Mouse (Mus musculus) lung, postnatal 0 days (tissue): ENCODE measurements around the gene Rfng. TPM values are rescaled to one million over a fixed set of nuclear protein-coding genes. Genes with fewer than 3 reads are reported as not detected.
"Not testable (repeated sequence)": the region's sequence is repeated elsewhere in the genome, so short reads cannot be mapped to it uniquely, and the experiment has no call there.

Source experiments
- ATAC-seq: fragments of 200-750 bp; cut with Nextera tagmentation; 2 replicates; pipeline ENCODE4 v1.8.0; 2017; ENCODE audit warnings: moderate library complexity
- DNase-seq: peaks from one replicate; pipeline ENCODE4 v3.0.0-alpha.2; 2016; ENCODE audit warnings: low spot score
- H3K27ac ChIP-seq: fragments of 300-500 bp; sonication (generic); 2 replicates; pipeline ENCODE4 v1.5.1; 2014; ENCODE audit warnings: antibody characterized with exemption, mild to moderate bottlenecking, low read length, mixed read lengths
- H3K27me3 ChIP-seq: fragments of 300-500 bp; sonication (generic); replicated peaks from 2 replicates; pipeline ENCODE4 v1.6.1; 2014; ENCODE audit warnings: low read length, mixed read lengths; ENCODE audit not compliant: insufficient read depth
- H3K36me3 ChIP-seq: fragments of 300-500 bp; sonication (generic); 2 replicates; pipeline ENCODE4 v1.6.1; 2014; ENCODE audit warnings: low read length, mixed read lengths; ENCODE audit not compliant: insufficient read depth
- H3K4me1 ChIP-seq: fragments of 300-500 bp; sonication (generic); 2 replicates; pipeline ENCODE4 v1.6.1; 2014; ENCODE audit warnings: antibody characterized with exemption, low read depth, low read length, mixed read lengths; ENCODE audit not compliant: insufficient read depth
- H3K4me2 ChIP-seq: fragments of 300-500 bp; sonication (generic); replicated peaks from 2 replicates; pipeline ENCODE4 v1.6.1; 2014; ENCODE audit warnings: low read depth, mild to moderate bottlenecking, low read length, moderate library complexity, mixed read lengths
- H3K4me3 ChIP-seq: fragments of 300-500 bp; sonication (generic); 2 replicates; pipeline ENCODE4 v1.5.1; 2014; ENCODE audit warnings: low read depth, low read length
- H3K9ac ChIP-seq: fragments of 300-500 bp; sonication (generic); replicated peaks from 2 replicates; pipeline ENCODE4 v1.6.1; 2014; ENCODE audit warnings: low read depth, mild to moderate bottlenecking
- H3K9me3 ChIP-seq: fragments of 300-500 bp; sonication (generic); 2 replicates; pipeline ENCODE4 v1.6.1; 2016; ENCODE audit warnings: low read length, mixed read lengths
- CTCF ChIP-seq: IDR thresholded peaks from 2 replicates; pipeline ENCODE4 v1.5.1; 2016; ENCODE audit warnings: antibody characterized with exemption, mild to moderate bottlenecking
- EP300 ChIP-seq: IDR thresholded peaks from 2 replicates; pipeline ENCODE4 v1.6.1; 2016; ENCODE audit warnings: antibody characterized with exemption, mild to moderate bottlenecking, control low read depth
- WGBS: fragments of 180-500 bp; shearing (Covaris S2); extraction: QIAGEN DNeasy Blood & Tissue Kit; methylation state at CpG from one replicate; pipeline ENCODE4 v1.1.7; 2014; 5-methylcytosine and 5-hydroxymethylcytosine counted together
- polyA plus RNA-seq: library from polyadenylated mRNA; unstranded; fragments of >200 nt; fragmentation: Nextera tagmentation; extraction: Ambion mirVana; gene quantifications from 2 replicates; pipeline ENCODE4 v1.2.1, GENCODE M21; 2015

Gene Rfng
- polyA plus RNA-seq, 1 experiment from 2014 or later, result 26.4 TPM

DNA sequence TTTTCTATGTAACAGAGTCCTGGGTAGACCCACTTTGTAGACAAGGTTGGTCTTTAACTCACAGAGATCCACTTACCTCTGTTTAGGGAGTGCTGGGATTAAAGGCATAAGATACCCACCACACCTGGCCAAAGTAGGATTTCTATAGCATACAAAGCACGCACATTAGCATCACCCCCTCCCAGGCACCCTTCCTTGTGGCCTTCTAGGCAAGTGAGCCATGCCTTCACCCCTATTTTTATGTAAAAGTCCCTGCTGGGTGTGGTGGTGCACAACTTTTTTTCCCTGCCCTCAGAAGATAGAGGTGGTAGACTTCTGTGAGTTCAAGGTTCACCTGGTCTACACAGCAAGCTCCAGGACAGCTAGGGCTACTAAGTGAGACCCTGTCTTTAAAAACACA, 4.1 kb downstream of the Rfng start:
- Histone ChIP-seq H3K27ac (no peak overlapping the region), H3K4me1 (peaks cover 9% of the 10 kb centered on the region; the same call in 1 of the 2 replicates), H3K9me3 (no peaks in the 10 kb centered on the region), H3K9ac (no peak overlapping the region), H3K27me3 (no peaks in the 10 kb centered on the region), H3K4me2 (no peak overlapping the region), H3K36me3 (no peaks in the 10 kb centered on the region), H3K4me3 (no peak overlapping the region)
- 88% methylated on average over 1 of the region's 1 CpGs for WGBS
- no peak for TF ChIP-seq CTCF
- TF ChIP-seq EP300, result no peak
- no peak for DNase-seq
- ATAC-seq, result no peak

DNA sequence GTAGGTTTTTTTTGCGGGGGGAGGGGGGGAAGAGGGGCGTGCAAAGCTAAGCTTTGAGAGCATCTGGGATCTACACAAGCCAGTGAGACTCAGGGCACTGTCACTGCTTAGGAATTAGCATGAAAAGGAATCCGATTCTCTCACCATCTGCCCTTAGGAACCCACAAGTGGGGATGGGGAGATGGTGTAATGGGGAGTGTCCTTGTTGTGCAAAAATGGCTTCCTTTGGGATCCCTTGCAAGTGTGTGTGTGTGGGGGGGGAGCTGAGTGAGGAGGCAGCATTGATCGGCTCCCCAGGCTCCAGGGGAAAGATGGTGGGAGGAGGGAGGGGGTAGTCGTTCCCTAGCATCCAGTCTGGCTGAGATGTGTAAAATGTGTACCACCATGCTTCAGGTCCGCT, 6.9 kb downstream of the Rfng start:
- H3K9me3 ChIP-seq, result no peaks in the 10 kb centered on the region
- TF ChIP-seq EP300, result no peak
- no peak overlapping the region for H3K4me3 ChIP-seq
- no peak for DNase-seq
- H3K36me3 ChIP-seq, result no peaks in the 10 kb centered on the region
- H3K4me1 ChIP-seq, result no peaks in the 10 kb centered on the region
- 47% methylated on average over 6 of the region's 6 CpGs for WGBS
- H3K27ac ChIP-seq, result no peak overlapping the region
- no peak overlapping the region for H3K4me2 ChIP-seq
- ATAC-seq, result no peak
- H3K27me3 ChIP-seq, result no peaks in the 10 kb centered on the region
- 0 out of 2 replicates have a peak overlapping the region, but pooled peaks have one; percentile 8 for H3K9ac ChIP-seq

DNA sequence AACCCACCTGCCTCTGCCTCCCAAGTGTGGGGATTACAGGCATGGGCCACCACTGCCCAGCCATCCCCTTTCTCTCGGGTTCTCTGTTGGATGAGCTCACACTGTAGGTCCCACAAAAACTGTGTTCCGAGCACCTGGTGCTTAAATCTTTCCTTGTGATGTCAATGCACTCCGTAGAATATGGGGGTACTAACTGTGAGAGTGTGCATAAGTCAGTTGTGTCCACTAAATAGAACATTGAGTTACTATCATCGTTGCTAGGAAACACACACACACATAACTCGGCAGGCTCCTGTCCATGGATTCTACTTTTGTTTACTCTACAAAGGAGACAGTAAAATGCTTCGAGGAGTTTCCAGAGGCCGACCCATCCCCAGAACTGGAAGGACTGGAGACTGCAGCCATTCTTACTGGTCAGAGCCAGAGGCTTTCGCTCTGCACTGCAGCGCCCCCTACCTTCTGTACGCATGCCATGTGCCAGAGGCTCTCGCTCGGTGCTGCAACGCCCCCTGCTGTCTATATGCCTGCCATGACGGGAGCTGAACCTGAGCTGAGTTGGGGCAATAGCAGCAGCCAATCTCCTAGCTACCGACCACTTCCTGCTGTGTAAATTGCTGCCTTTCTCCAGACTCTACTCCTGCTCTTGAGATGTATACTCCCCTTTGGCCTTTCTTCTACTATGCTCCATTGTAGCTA, 8.1 kb downstream of the Rfng start:
- H3K9me3 ChIP-seq, result no peaks in the 10 kb centered on the region
- ATAC-seq, result peak; percentile 94
- DNase-seq, result peak; percentile 96
- H3K4me2 ChIP-seq, result no peak overlapping the region
- no peak overlapping the region for H3K27ac ChIP-seq
- H3K4me1 ChIP-seq, result no peaks in the 10 kb centered on the region
- no peaks in the 10 kb centered on the region for H3K36me3 ChIP-seq
- no peaks in the 10 kb centered on the region for H3K27me3 ChIP-seq
- H3K4me3 ChIP-seq, result no peak overlapping the region
- 24% methylated on average over 15 of the region's 15 CpGs for WGBS
- TF ChIP-seq EP300, result no peak; the same call in 1 of the 2 replicates
- TF ChIP-seq CTCF, result peak; percentile 100
- no peak overlapping the region for H3K9ac ChIP-seq

DNA sequence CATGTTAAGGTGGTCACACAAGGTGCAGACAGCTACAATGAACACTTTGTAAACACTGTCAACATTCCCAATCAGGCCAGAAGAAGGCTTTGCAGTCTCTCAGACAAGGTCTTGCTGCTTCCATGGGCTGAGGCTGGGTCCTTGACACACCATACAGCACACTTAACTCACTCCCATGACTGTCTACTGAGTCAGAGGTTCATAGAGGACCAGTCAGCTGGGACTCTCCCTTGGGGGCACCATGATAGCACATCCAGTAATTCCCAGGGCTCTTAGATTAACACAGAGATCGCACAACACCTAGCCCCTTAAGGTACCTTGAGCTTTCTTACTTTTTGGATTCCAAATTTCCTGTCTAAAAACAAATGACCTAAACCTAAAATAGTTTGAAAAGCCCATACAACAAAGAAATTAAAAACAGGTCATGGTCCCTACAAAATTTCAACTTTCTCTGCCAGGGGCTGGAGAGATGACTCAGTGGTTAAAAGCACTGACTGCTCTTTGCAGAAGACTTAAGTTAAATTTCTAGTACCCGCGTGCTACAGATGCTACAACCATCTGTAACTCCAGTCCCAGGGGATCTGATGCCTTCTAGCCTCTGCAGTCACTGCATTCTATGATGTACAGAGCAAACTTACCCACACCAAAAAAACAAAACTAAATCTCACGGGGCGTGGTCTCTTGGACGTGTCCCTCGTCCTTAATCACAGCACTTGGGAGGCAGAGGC, 10.4 kb downstream of the Rfng start:
- DNase-seq, result no peak
- Histone ChIP-seq H3K4me2 (no peak overlapping the region), H3K4me3 (no peak overlapping the region), H3K9me3 (no peaks in the 10 kb centered on the region), H3K4me1 (no peaks in the 10 kb centered on the region), H3K27me3 (no peaks in the 10 kb centered on the region), H3K36me3 (no peaks in the 10 kb centered on the region), H3K27ac (no peak overlapping the region), H3K9ac (no peak overlapping the region)
- ATAC-seq, result no peak
- WGBS, result 91% methylated on average over 7 of the region's 7 CpGs
- TF ChIP-seq CTCF (no peak), EP300 (no peak)

DNA sequence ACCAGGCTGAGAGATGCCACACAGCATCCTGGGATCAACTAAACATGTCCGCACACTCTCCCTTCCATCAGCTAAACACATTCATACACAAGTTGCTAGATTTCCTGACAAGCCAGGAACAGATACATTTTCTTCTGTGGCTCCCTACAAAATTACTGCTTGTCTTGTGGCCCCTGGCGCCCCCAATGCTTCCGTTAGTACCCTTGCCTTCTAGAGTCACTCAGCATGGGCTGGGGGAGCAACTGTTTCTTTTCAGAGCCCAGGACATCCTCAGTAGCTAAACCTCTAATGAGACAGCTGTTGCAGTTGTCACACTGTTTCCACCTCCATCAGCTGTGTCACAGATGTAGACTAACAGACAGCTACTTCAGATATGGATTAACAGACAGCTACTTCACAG, 11.3 kb downstream of the Rfng start:
- TF ChIP-seq EP300 (no peak), CTCF (no peak)
- H3K4me1 ChIP-seq, result no peaks in the 10 kb centered on the region
- WGBS, result 77% methylated on average over 3 of the region's 3 CpGs

DNA sequence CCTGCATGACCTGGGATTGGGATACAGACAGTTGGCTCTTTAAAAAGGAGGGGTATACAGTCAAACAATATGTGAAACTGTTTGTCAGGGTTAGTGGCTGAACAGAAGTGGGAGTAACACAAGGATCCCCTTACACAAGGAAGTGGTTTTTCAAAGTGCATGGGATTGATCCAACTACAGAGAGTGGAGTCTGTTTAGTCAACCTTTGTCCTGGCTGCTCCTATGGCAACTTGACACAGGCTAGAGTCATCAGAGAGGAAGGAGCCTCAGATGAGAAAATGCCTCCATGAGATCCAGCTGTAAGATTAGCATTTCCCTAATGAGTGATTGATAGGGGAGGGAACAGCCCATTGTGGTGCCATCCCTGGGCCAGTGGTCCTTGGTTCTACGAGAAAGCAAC, 15.8 kb downstream of the Rfng start:
- no peaks in the 10 kb centered on the region for H3K36me3 ChIP-seq
- TF ChIP-seq EP300, result no peak
- no peak for TF ChIP-seq CTCF
- ATAC-seq (peak; percentile 55; the same call in 1 of the 2 replicates), DNase-seq (peak; percentile 60)
- H3K9ac ChIP-seq, result no peak overlapping the region
- no peaks in the 10 kb centered on the region for H3K27me3 ChIP-seq
- no peak overlapping the region for H3K4me3 ChIP-seq
- WGBS, result 64% methylated on average over 1 of the region's 1 CpGs
- H3K4me1 ChIP-seq, result no peaks in the 10 kb centered on the region
- no peaks in the 10 kb centered on the region for H3K9me3 ChIP-seq
- no peak overlapping the region for H3K27ac ChIP-seq
- no peak overlapping the region for H3K4me2 ChIP-seq

More for the DNA sequence above, 11.3 kb downstream of the Rfng start:
- Histone ChIP-seq H3K27ac (no peak overlapping the region), H3K4me2 (no peak overlapping the region), H3K9me3 (no peaks in the 10 kb centered on the region), H3K27me3 (no peaks in the 10 kb centered on the region), H3K36me3 (no peaks in the 10 kb centered on the region), H3K4me3 (no peak overlapping the region), H3K9ac (no peak overlapping the region)
- DNase-seq, result no peak
- ATAC-seq, result no peak

DNA sequence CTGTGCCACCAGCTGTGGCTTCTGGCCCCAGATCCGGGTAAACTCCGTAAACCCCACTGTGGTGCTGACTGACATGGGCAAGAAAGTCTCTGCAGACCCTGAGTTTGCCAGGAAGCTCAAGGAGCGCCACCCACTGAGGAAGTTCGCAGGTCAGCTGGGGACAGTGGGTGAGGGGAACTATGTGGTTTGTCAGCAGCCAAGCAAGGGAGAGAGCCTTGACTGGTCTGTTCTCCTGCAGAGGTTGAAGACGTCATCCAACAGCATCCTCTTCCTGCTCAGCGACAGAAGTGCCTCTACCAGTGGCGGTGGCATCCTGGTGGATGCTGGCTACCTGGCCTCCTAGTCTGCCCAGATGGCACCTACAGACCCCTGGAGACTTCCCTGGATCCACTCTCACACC, 17.0 kb downstream of the Rfng start:
- not testable (repeated sequence) for H3K9me3 ChIP-seq, H3K9ac ChIP-seq, ATAC-seq, H3K4me3 ChIP-seq, DNase-seq, H3K27ac ChIP-seq, H3K4me2 ChIP-seq, H3K36me3 ChIP-seq, H3K4me1 ChIP-seq, H3K27me3 ChIP-seq
- 61% methylated on average over 3 of the region's 7 CpGs for WGBS

DNA sequence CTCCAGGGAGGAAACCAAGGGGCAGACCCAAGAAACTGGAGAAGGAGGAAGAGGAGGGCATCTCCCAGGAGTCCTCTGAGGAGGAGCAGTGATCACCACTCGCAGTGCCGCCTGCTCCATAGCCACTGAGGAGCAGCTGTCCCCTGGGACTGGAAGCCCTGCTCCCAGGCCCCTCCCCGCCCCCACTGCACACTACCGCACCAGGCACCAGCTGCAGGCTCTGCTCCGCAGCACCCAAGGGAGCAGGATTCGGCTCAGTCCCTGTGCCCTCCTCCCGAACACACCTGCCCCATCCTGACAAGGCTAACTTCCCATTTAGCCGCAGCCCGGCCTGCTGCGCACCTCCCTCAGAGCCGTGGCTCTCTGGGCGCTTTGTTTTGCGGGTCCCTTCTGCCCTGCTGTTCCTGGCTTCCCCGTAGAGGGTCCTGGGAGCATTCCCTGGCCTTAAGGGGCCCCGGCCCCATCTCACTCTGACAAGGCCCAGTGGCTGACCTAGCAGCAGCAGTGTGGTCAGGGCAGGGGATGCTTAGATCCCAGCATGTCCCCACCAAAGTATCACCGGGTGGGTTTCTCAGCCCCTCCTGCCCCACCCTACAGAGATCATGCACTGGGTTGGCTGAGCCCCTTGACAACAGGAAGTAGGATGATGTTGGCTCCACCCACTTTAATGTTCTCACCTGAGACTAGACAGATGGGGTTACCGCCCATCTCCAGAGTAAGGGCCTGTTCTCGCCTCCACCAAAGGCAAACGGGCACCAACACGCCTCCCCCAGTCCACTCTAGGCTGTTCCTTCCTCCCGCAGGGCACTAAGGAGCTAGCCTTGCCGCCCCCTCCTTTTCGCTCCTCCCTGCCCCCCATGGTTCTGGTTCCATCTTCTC, 20.6 kb downstream of the Rfng start:
- H3K36me3 ChIP-seq, H3K27me3 ChIP-seq, H3K27ac ChIP-seq, H3K4me3 ChIP-seq, H3K4me2 ChIP-seq, H3K9me3 ChIP-seq, H3K4me1 ChIP-seq, DNase-seq, H3K9ac ChIP-seq: not testable (repeated sequence)
- 26% methylated on average over 2 of the region's 23 CpGs for WGBS
- ATAC-seq, result peak; percentile 38
